1 mouse cellular context compared by ENCODE assay signal in genomic region chr10:4612313-4613036, GRCm38 (mm10).
TF ChIP-seq lines count a peak whose summit lies in the region.

No protein-coding gene starts in this region.

TF ChIP-seq in MEL, 35 proteins besides CTCF, POLR2A, EP300 and RAD21 (continued from another document):
- 0 out of 2 replicates have a peak, but pooled peaks have one; percentile 47 for TF ChIP-seq HCFC1 (IDR thresholded peaks at IDR 0.05; ENCODE audit: low read depth, low read length)
- 0 out of 2 replicates have a peak, but pooled peaks have one; percentile 83 for TF ChIP-seq MYC (IDR thresholded peaks at IDR 0.05; ENCODE audit: low read depth, low read length)
- peak; percentile 25; the same call in 1 of the 2 replicates for TF ChIP-seq SMC3 (IDR thresholded peaks at IDR 0.05; ENCODE audit: low read depth, low read length)
- TF ChIP-seq GATA1 (IDR thresholded peaks at IDR 0.05; ENCODE audit: low read depth, low read length), result peak; percentile 58
- TF ChIP-seq SIN3A (IDR thresholded peaks at IDR 0.05; ENCODE audit: low read length), result peak; percentile 81
- peak; percentile 91 for TF ChIP-seq TBP (IDR thresholded peaks at IDR 0.05; ENCODE audit: low read depth, low read length)
TF ChIP-seq in MEL: peak in this region for 15.
